Mouse (Mus musculus): ENCODE results near the gene Zfp97. TPM values are rescaled to one million over a fixed set of nuclear protein-coding genes. Genes with fewer than 3 reads are reported as not detected.
"Not testable (repeated sequence)": the region's sequence is repeated elsewhere in the genome, so short reads cannot be mapped to it uniquely, and the experiment has no call there.

The Zfp97 gene
- polyA plus RNA-seq (2012; rRNA removed): 0.36 and 1.0 TPM in 2 replicates

DNA sequence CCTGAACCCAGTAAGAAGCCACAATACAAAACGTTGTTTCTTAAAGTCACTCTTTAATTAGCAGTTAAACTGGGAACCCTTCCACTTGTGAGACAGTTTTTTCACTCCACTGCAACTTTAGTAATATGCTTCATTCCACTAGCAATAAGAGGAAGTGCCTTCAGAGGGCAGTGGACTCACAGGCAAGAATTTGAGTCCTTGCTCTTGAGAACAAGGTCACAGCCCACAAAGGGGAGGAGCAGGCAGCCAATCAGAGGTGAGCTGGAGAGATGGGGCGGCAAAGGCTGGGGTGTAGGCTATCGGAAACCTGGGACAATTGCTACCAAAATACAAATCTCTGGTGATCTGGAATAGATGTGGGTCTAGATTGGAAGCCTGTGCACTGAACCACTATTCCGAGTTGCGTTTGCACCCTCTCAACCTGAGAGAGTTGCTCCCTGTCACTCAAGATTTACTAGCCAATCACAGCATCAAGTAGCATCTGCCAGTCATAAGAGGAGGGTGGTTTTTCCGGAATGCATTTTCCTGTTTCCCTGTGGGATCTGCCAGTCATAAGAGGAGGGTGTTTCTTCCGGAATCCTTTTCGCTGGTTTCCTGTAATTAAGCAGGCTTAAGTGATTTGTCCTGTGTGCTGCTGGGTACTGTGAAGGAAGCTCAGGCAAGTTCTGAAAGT, at the start of gene Zfp97:
TSS of gene Zfp97 (plus strand) at position 586 of the 673 bp plus-strand sequence.
- not testable (repeated sequence) for H3K4me3 ChIP-seq (replicated peaks; ENCODE audit: extremely low read depth, low read depth, low read length); H3K4me1 ChIP-seq (ENCODE audit: control insufficient read depth, insufficient read depth, low read length); DNase-seq
- no CpG with 5 or more reads among the region's 8 CpGs for WGBS

DNA sequence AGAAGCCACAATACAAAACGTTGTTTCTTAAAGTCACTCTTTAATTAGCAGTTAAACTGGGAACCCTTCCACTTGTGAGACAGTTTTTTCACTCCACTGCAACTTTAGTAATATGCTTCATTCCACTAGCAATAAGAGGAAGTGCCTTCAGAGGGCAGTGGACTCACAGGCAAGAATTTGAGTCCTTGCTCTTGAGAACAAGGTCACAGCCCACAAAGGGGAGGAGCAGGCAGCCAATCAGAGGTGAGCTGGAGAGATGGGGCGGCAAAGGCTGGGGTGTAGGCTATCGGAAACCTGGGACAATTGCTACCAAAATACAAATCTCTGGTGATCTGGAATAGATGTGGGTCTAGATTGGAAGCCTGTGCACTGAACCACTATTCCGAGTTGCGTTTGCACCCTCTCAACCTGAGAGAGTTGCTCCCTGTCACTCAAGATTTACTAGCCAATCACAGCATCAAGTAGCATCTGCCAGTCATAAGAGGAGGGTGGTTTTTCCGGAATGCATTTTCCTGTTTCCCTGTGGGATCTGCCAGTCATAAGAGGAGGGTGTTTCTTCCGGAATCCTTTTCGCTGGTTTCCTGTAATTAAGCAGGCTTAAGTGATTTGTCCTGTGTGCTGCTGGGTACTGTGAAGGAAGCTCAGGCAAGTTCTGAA, 57.7 kb downstream of the Zfp97 start:
- no CpG with 5 or more reads among the region's 8 CpGs for WGBS
- DNase-seq; H3K4me3 ChIP-seq (replicated peaks; ENCODE audit: extremely low read depth, low read depth, low read length); H3K4me1 ChIP-seq (ENCODE audit: control insufficient read depth, insufficient read depth, low read length): not testable (repeated sequence)

DNA sequence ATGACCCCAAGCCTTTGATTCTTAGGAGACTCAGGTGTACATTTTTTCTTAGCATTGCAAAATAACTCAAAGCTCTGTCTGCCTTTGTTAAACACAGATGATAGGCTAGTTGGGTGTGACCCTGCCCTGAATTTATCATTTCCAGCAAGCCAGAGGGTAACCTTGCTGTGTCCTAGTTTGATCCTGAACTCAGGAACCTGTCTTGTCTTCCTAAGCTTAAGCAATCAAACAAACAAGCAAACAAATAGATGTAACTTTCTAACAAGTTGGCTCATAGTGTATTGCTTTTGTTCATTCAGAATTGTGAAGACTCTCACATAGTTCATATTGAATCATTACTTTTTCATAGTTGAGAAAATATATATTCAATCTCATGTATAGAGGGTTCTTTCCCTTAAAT, 73.5 kb downstream of the Zfp97 start:
- not testable (repeated sequence) for H3K4me1 ChIP-seq (ENCODE audit: control insufficient read depth, insufficient read depth, low read length); H3K4me3 ChIP-seq (replicated peaks; ENCODE audit: extremely low read depth, low read depth, low read length); DNase-seq

DNA sequence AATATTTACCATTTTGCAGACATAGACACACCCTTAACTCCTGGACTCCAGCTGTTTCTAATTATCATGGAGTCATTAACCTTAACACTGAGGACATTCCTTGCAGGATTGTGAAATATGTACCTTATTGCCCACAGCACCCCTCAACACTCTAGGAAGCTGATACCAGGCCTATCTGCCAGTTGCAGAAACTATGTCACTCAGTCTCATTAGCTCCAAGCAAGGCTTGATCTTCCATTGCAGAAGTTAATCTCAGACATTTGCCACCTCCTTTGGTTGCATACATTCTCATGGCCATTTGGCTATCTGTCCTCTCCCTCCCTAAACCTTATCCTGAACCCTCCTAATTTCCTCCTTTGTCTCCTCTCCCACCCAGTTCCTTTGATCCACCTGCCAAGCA, 74.0 kb downstream of the Zfp97 start:
- DNase-seq: no peak
- Histone ChIP-seq H3K4me3 (replicated peaks; ENCODE audit: extremely low read depth, low read depth, low read length) (no peak overlapping the region), H3K4me1 (ENCODE audit: control insufficient read depth, insufficient read depth, low read length) (no peaks in the 10 kb centered on the region)
- no peak for TF ChIP-seq CTCF (IDR thresholded peaks at IDR 0.05; ENCODE audit: insufficient read depth, low read length)
- TF ChIP-seq POLR2A (IDR thresholded peaks at IDR 0.05; ENCODE audit: borderline replicate concordance, extremely low read depth, low read depth, low read length): no peak

DNA sequence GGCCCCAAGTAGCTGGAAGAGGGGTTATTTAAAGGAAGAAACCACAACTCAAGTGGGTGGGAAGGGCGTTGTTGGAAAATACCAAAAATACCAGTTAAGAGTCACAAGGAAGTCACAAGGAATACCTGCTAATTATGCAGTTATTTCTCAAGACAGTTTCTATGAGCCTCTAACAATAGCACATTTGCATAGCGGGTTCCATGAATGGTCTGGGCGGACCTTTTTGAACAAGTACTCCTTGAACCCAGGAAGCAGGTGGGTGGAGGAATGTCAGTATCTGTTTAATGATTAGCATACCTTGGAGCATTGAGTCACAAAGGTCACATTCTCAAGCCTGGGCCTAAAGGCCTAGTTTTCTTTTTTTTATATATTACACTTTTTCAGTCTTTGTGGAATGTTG, 74.9 kb downstream of the Zfp97 start:
- not testable (repeated sequence) for H3K4me1 ChIP-seq (ENCODE audit: control insufficient read depth, insufficient read depth, low read length); H3K4me3 ChIP-seq (replicated peaks; ENCODE audit: extremely low read depth, low read depth, low read length); DNase-seq
- WGBS: over 99% methylated on average over 3 of the region's 3 CpGs

Other genes starting within 250 kb of the Zfp97 start
- 0.27 and 0.38 TPM in 2 replicates for gene Zfp960, start 57.3 kb upstream of the Zfp97 start, polyA plus RNA-seq (2012; rRNA removed)

Measured in lung, adult 2 months (tissue).